Mouse (Mus musculus) frontal cortex, adult (tissue): ENCODE measurements at regions not wholly inside any gene's neighbourhood (a gene's known extent, or its start where the extent isn't known, plus 50 kb on each side); places are given as distances from the start of the nearest gene placed in this dataset.

ENCODE experiments used
- ATAC-seq: cut with Nextera tagmentation; 2 replicates; pipeline ENCODE4 v1.9.2; 2017; ENCODE audit warnings: mild to moderate bottlenecking, moderate library complexity, mixed read lengths; ENCODE audit not compliant: low TSS enrichment

DNA sequence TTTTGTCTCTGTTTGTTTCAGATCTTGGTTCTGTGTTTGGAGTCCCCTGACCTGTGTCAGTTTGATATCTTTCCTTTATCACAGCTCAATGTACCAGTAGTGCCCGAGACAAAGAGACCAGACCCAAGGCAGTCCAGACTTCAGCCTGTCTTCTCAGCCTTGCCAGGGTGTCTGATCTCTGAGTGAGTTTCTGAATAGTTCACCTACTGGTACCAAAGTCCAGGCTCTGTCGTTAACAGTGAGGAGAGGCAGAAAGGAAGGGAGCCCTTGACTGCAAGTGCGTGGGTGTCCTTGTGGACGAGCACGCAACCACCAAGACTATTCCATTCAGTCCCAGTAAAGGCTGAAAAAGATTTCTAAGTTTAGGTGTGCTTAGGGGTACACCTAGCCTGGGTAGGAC is 50.8 kb upstream of the Haao start:
- no peak for ATAC-seq
